ENCODE assay signal across 8 mouse cellular contexts in genomic region chr8:84639162-84640009, GRCm38 (mm10). TPM values are rescaled to one million over a fixed set of nuclear protein-coding genes. Genes with fewer than 3 reads are reported as not detected.
DNase-seq lines count a peak whose midpoint lies in the region; ATAC-seq lines count a peak whose summit lies in the region.

No protein-coding gene starts in this region.

- H3K4me2 ChIP-seq in hindbrain, embryonic 16.5 days (ENCODE audit: low read length): peak overlapping the region; percentile 93

- peak; percentile 94 for ATAC-seq in hindbrain, embryonic 16.5 days

- DNase-seq in WW6 (ENCODE audit: low read depth, low spot score): peak; percentile 84
- peak; percentile 86 to 97 for DNase-seq in cerebellum, postnatal 4 days (ENCODE audit: low spot score in 2 of 2)
- DNase-seq in gastrocnemius, adult 18-20 months (ENCODE audit: low spot score): peak; percentile 90
- peak; percentile 85 to 95 for DNase-seq in left cerebral cortex, adult 18-20 months (ENCODE audit: low spot score in 2 of 2)
- DNase-seq in lung, postnatal 4 days: peak; percentile 94 to 98
- DNase-seq in retina, postnatal 1 day: peak; percentile 96
- DNase-seq in thymus, postnatal 4 days: peak; percentile 95

- no peaks in the 10 kb centered on the region for H3K27me3 ChIP-seq in hindbrain, embryonic 16.5 days (replicated peaks; ENCODE audit: control insufficient read depth, insufficient read depth, low read length)

- no peaks in the 10 kb centered on the region for H3K9me3 ChIP-seq in hindbrain, embryonic 16.5 days (ENCODE audit: control insufficient read depth, low read length)

- peak overlapping the region; percentile 83 for H3K27ac ChIP-seq in hindbrain, embryonic 16.5 days (ENCODE audit: low read depth, low read length)

- peak overlapping the region; percentile 76 for H3K9ac ChIP-seq in hindbrain, embryonic 16.5 days (ENCODE audit: low read depth, low read length)

- WGBS in hindbrain, embryonic 16.5 days: under 1% methylated on average over 86 of the region's 106 CpGs

- peaks cover 20% of the 10 kb centered on the region for H3K4me1 ChIP-seq in hindbrain, embryonic 16.5 days (ENCODE audit: control insufficient read depth, insufficient read depth, low read depth, low read length)

- H3K36me3 ChIP-seq in hindbrain, embryonic 16.5 days (ENCODE audit: control insufficient read depth, insufficient read depth, low read length): no peaks in the 10 kb centered on the region

- peak overlapping the region; percentile 49 for H3K4me3 ChIP-seq in hindbrain, embryonic 16.5 days (ENCODE audit: low read length)

RNA-seq across cellular contexts. Expression of gene Ier2, which starts 23.3 kb away (rescaled TPM):
- total RNA-seq in gastrocnemius, adult 18-20 months (2021): 1 to 10 TPM; 4.7 to 8.3 TPM
- 18.2 and 19.6 TPM in 2 replicates for polyA plus RNA-seq in hindbrain, embryonic 16.5 days (2015; fragmentation: Nextera tagmentation; extraction: Ambion mirVana)
- 10 to 100 TPM; 15.5 to 19.9 TPM for total RNA-seq in left cerebral cortex, adult 18-20 months (2021)

RNA-seq across cellular contexts. Expression of gene Trmt1, which starts 46.7 kb away (rescaled TPM):
- 10 to 100 TPM; 47.0 to 51.4 TPM for total RNA-seq in gastrocnemius, adult 18-20 months (2021)
- 66.8 and 71.2 TPM in 2 replicates for polyA plus RNA-seq in hindbrain, embryonic 16.5 days (2015; fragmentation: Nextera tagmentation; extraction: Ambion mirVana)
- 100 to 1,000 TPM in 1 of 2 experiments, 10 to 100 TPM in 1; 99.1 to 101 TPM for total RNA-seq in left cerebral cortex, adult 18-20 months (2021)

RNA-seq across cellular contexts. Expression of gene Nacc1, which starts 48.3 kb away (rescaled TPM):
- total RNA-seq in gastrocnemius, adult 18-20 months (2021): 10 to 100 TPM; 19.3 to 22.8 TPM
- 12.4 and 15.5 TPM in 2 replicates for polyA plus RNA-seq in hindbrain, embryonic 16.5 days (2015; fragmentation: Nextera tagmentation; extraction: Ambion mirVana)
- total RNA-seq in left cerebral cortex, adult 18-20 months (2021): 10 to 100 TPM; 93.7 to 99.0 TPM

Comparison
In these comparisons a context has a peak if more than half of its experiments do, and no peak if none do; other contexts are left out.
1. Peak in every context shown above with its lines: DNase-seq, ATAC-seq, H3K4me3 ChIP-seq and H3K27ac ChIP-seq.